Mouse (Mus musculus): ENCODE data around the gene Peli1.

DNA sequence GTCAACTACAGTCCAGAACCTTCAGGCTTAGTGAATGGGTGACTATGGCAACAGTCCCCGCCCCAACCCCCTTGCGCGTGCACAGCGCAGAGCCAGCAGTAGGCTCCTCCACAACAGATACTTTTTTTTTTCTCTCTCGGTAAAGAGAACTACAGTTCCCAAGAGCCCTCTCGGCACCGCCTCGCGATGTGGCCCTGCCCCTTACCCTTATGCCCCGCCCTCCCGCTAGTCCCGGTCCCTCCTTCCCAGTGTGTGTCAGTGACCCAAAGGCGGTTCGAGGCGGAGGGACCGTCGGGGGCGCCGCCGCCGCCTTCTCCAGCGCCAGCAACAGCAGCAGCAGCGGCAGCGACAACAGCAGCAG, at the start of gene Peli1:
- TF ChIP-seq CTCF (conservative IDR thresholded peaks at IDR 0.05; ENCODE audit: low read length), result no peak
- TF ChIP-seq NANOG (IDR thresholded peaks at IDR 0.05; ENCODE audit: borderline replicate concordance, low read length), result no peak
- no peak for TF ChIP-seq POU5F1 (IDR thresholded peaks at IDR 0.05; ENCODE audit: borderline replicate concordance, low read length)
